Mouse (Mus musculus): ENCODE measurements around the gene Zdhhc19. TPM values are rescaled to one million over a fixed set of nuclear protein-coding genes. Genes with fewer than 3 reads are reported as not detected.

The Zdhhc19 gene
- total RNA-seq, 1 experiment = not detected

GRCm38 (mm10) chr16:32568401-32568800 lies 72.3 kb downstream of the Zdhhc19 start:
- no peaks in the 10 kb centered on the region for H3K9me3 ChIP-seq (ENCODE audit: control insufficient read depth, insufficient read depth, low read depth, low read length)
- H3K9ac ChIP-seq (ENCODE audit: insufficient read depth, low read depth, low read length, poor library complexity, severe bottlenecking) = no peak overlapping the region
- no peak overlapping the region for H3K27ac ChIP-seq (ENCODE audit: insufficient read depth, low read depth, low read length, poor library complexity, severe bottlenecking)
- no peak overlapping the region for H3K4me3 ChIP-seq (ENCODE audit: insufficient read depth in 1 of 2, low read depth in 1 of 2, low read length in 2 of 2, poor library complexity in 1 of 2, severe bottlenecking in 1 of 2)
- H3K36me3 ChIP-seq (ENCODE audit: control insufficient read depth, insufficient read depth, low read length, poor library complexity, severe bottlenecking) = no peaks in the 10 kb centered on the region
- DNase-seq (ENCODE audit: low read depth, low spot score) = no peak
- in situ Hi-C loops (cut with MboI; ENCODE audit: low sequenced_read_pairs in 2 of 2, unreplicated experiment in 2 of 2) = no loop called here
- TF ChIP-seq MAFK (IDR thresholded peaks at IDR 0.05; ENCODE audit: insufficient read depth, low read depth, low read length) (no peak), ZC3H11A (IDR thresholded peaks at IDR 0.05; ENCODE audit: borderline replicate concordance, low read depth, low read length) (no peak), ZNF384 (IDR thresholded peaks at IDR 0.05; ENCODE audit: low read depth, low read length) (no peak), HCFC1 (IDR thresholded peaks at IDR 0.05; ENCODE audit: borderline replicate concordance, insufficient read depth, low read length) (no peak), CHD2 (IDR thresholded peaks at IDR 0.05; ENCODE audit: low read depth, low read length) (no peak)
- peaks cover 3 to 7% of the 10 kb centered on the region in 2 experiments; a peak in 2 of 4 replicates for H3K4me1 ChIP-seq (ENCODE audit: control insufficient read depth in 2 of 2, insufficient read depth in 2 of 2, low read length in 2 of 2, poor library complexity in 1 of 2)

- in situ Hi-C loops (cut with MboI; ENCODE audit: low sequenced_read_pairs in 2 of 2, unreplicated experiment in 2 of 2) = no loop called here
- Histone ChIP-seq H3K4me1 (ENCODE audit: control insufficient read depth in 2 of 2, insufficient read depth in 2 of 2, low read length in 2 of 2, poor library complexity in 1 of 2) (peaks cover 3 to 7% of the 10 kb centered on the region in 2 experiments; a peak in 2 of 4 replicates), H3K36me3 (ENCODE audit: control insufficient read depth, insufficient read depth, low read length, poor library complexity, severe bottlenecking) (no peaks in the 10 kb centered on the region), H3K4me3 (ENCODE audit: insufficient read depth in 1 of 2, low read depth in 1 of 2, low read length in 2 of 2, poor library complexity in 1 of 2, severe bottlenecking in 1 of 2) (no peak overlapping the region), H3K27ac (ENCODE audit: insufficient read depth, low read depth, low read length, poor library complexity, severe bottlenecking) (no peak overlapping the region), H3K9ac (ENCODE audit: insufficient read depth, low read depth, low read length, poor library complexity, severe bottlenecking) (no peak overlapping the region), H3K9me3 (ENCODE audit: control insufficient read depth, insufficient read depth, low read depth, low read length) (no peaks in the 10 kb centered on the region)
- DNase-seq (ENCODE audit: low read depth, low spot score) = no peak
- no peak for TF ChIP-seq ZNF384 (IDR thresholded peaks at IDR 0.05; ENCODE audit: low read depth, low read length)
- TF ChIP-seq ZC3H11A (IDR thresholded peaks at IDR 0.05; ENCODE audit: borderline replicate concordance, low read depth, low read length) = no peak
- TF ChIP-seq MAFK (IDR thresholded peaks at IDR 0.05; ENCODE audit: insufficient read depth, low read depth, low read length) = no peak
- TF ChIP-seq HCFC1 (IDR thresholded peaks at IDR 0.05; ENCODE audit: borderline replicate concordance, insufficient read depth, low read length) = no peak
- no peak for TF ChIP-seq CHD2 (IDR thresholded peaks at IDR 0.05; ENCODE audit: low read depth, low read length)
Observed at GRCm38 (mm10) chr16:32570042-32570441, 74.0 kb downstream of the Zdhhc19 start.

DNA sequence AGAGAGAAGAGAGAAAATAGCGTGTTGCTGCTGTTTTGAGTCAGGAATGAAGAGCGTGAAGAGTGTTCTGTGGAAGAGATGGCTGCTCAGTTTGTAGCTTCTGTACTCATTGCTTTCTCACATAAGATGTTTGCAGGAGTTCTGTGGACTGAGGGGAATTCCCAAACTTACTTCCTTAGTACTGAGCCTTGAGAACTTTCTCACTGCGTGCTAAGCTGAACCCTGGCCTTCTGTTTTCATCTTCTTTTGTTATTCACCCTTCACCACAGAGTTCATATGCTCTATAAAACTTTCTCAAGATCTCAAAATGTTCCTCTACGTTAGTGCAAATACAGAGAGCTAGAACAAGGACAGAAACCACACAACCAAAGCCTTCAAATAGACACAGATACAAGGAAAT lies 76.5 kb downstream of the Zdhhc19 start:
- no peak overlapping the region for H3K4me3 ChIP-seq (ENCODE audit: insufficient read depth in 1 of 2, low read depth in 1 of 2, low read length in 2 of 2, poor library complexity in 1 of 2, severe bottlenecking in 1 of 2)
- H3K27ac ChIP-seq (ENCODE audit: insufficient read depth, low read depth, low read length, poor library complexity, severe bottlenecking) = no peak overlapping the region
- in situ Hi-C loops (cut with MboI; ENCODE audit: low sequenced_read_pairs in 2 of 2, unreplicated experiment in 2 of 2) = no loop called here

GRCm38 (mm10) chr16:32586482-32586881 lies 90.4 kb downstream of the Zdhhc19 start:
- TF ChIP-seq ZC3H11A (IDR thresholded peaks at IDR 0.05; ENCODE audit: borderline replicate concordance, low read depth, low read length) = no peak
- TF ChIP-seq CHD2 (IDR thresholded peaks at IDR 0.05; ENCODE audit: low read depth, low read length) = no peak
- TF ChIP-seq HCFC1 (IDR thresholded peaks at IDR 0.05; ENCODE audit: borderline replicate concordance, insufficient read depth, low read length) = no peak
- TF ChIP-seq ZNF384 (IDR thresholded peaks at IDR 0.05; ENCODE audit: low read depth, low read length) = no peak
- TF ChIP-seq MAFK (IDR thresholded peaks at IDR 0.05; ENCODE audit: insufficient read depth, low read depth, low read length) = no peak
- Histone ChIP-seq H3K9me3 (ENCODE audit: control insufficient read depth, insufficient read depth, low read depth, low read length) (peaks cover 12% of the 10 kb centered on the region), H3K4me1 (ENCODE audit: control insufficient read depth in 2 of 2, insufficient read depth in 2 of 2, low read length in 2 of 2, poor library complexity in 1 of 2) (no peaks in the 10 kb centered on the region), H3K4me3 (ENCODE audit: insufficient read depth in 1 of 2, low read depth in 1 of 2, low read length in 2 of 2, poor library complexity in 1 of 2, severe bottlenecking in 1 of 2) (no peak overlapping the region), H3K36me3 (ENCODE audit: control insufficient read depth, insufficient read depth, low read length, poor library complexity, severe bottlenecking) (no peaks in the 10 kb centered on the region), H3K27ac (ENCODE audit: insufficient read depth, low read depth, low read length, poor library complexity, severe bottlenecking) (no peak overlapping the region), H3K9ac (ENCODE audit: insufficient read depth, low read depth, low read length, poor library complexity, severe bottlenecking) (no peak overlapping the region)
- in situ Hi-C loops (cut with MboI; ENCODE audit: low sequenced_read_pairs in 2 of 2, unreplicated experiment in 2 of 2) = no loop called here
- DNase-seq (ENCODE audit: low read depth, low spot score) = no peak

More for the DNA sequence above, 76.5 kb downstream of the Zdhhc19 start:
- Histone ChIP-seq H3K9ac (ENCODE audit: insufficient read depth, low read depth, low read length, poor library complexity, severe bottlenecking) (no peak overlapping the region), H3K9me3 (ENCODE audit: control insufficient read depth, insufficient read depth, low read depth, low read length) (no peaks in the 10 kb centered on the region), H3K4me1 (ENCODE audit: control insufficient read depth in 2 of 2, insufficient read depth in 2 of 2, low read length in 2 of 2, poor library complexity in 1 of 2) (0 out of 4 replicates have a peak, but pooled peaks cover 0 to under 1% of the 10 kb centered on the region in 2 experiments), H3K36me3 (ENCODE audit: control insufficient read depth, insufficient read depth, low read length, poor library complexity, severe bottlenecking) (no peaks in the 10 kb centered on the region)
- TF ChIP-seq MAFK (IDR thresholded peaks at IDR 0.05; ENCODE audit: insufficient read depth, low read depth, low read length) = no peak
- TF ChIP-seq ZC3H11A (IDR thresholded peaks at IDR 0.05; ENCODE audit: borderline replicate concordance, low read depth, low read length) = no peak
- TF ChIP-seq HCFC1 (IDR thresholded peaks at IDR 0.05; ENCODE audit: borderline replicate concordance, insufficient read depth, low read length) = no peak
- no peak for TF ChIP-seq CHD2 (IDR thresholded peaks at IDR 0.05; ENCODE audit: low read depth, low read length)
- no peak for TF ChIP-seq ZNF384 (IDR thresholded peaks at IDR 0.05; ENCODE audit: low read depth, low read length)
- DNase-seq (ENCODE audit: low read depth, low spot score) = no peak

GRCm38 (mm10) chr16:32588568-32588967 lies 92.5 kb downstream of the Zdhhc19 start:
- Histone ChIP-seq H3K4me3 (ENCODE audit: insufficient read depth in 1 of 2, low read depth in 1 of 2, low read length in 2 of 2, poor library complexity in 1 of 2, severe bottlenecking in 1 of 2) (no peak overlapping the region), H3K27ac (ENCODE audit: insufficient read depth, low read depth, low read length, poor library complexity, severe bottlenecking) (no peak overlapping the region), H3K4me1 (ENCODE audit: control insufficient read depth in 2 of 2, insufficient read depth in 2 of 2, low read length in 2 of 2, poor library complexity in 1 of 2) (no peaks in the 10 kb centered on the region), H3K36me3 (ENCODE audit: control insufficient read depth, insufficient read depth, low read length, poor library complexity, severe bottlenecking) (no peaks in the 10 kb centered on the region), H3K9ac (ENCODE audit: insufficient read depth, low read depth, low read length, poor library complexity, severe bottlenecking) (no peak overlapping the region), H3K9me3 (ENCODE audit: control insufficient read depth, insufficient read depth, low read depth, low read length) (peaks cover 12% of the 10 kb centered on the region)
- no peak for DNase-seq (ENCODE audit: low read depth, low spot score)
- TF ChIP-seq ZNF384 (IDR thresholded peaks at IDR 0.05; ENCODE audit: low read depth, low read length) (no peak), MAFK (IDR thresholded peaks at IDR 0.05; ENCODE audit: insufficient read depth, low read depth, low read length) (no peak), ZC3H11A (IDR thresholded peaks at IDR 0.05; ENCODE audit: borderline replicate concordance, low read depth, low read length) (no peak), CHD2 (IDR thresholded peaks at IDR 0.05; ENCODE audit: low read depth, low read length) (no peak), HCFC1 (IDR thresholded peaks at IDR 0.05; ENCODE audit: borderline replicate concordance, insufficient read depth, low read length) (no peak)
- in situ Hi-C loops (cut with MboI; ENCODE audit: low sequenced_read_pairs in 2 of 2, unreplicated experiment in 2 of 2) = no loop called here
